Mouse (Mus musculus) embryonic fibroblast, embryonic 13.5 days (primary cell): Measurements from ENCODE around the gene Unc5a.

Experiments
- CTCF ChIP-seq: IDR thresholded peaks from 2 replicates; pipeline ENCODE4 v1.5.1; 2011; ENCODE audit warnings: mild to moderate bottlenecking, control low read depth, low read length, moderate library complexity, borderline replicate concordance; ENCODE audit not compliant: insufficient read depth
- POLR2A ChIP-seq: IDR thresholded peaks from 2 replicates; pipeline ENCODE4 v1.6.1; 2011; ENCODE audit warnings: low read depth, mild to moderate bottlenecking, control low read depth, low read length, moderate library complexity

GRCm38 (mm10) chr13:54969513-54969912 is 20.3 kb downstream of the Unc5a start:
- TF ChIP-seq POLR2A = no peak
- no peak for TF ChIP-seq CTCF
